ENCODE assay signal across 11 mouse cellular contexts in genomic region chr10:59380411-59380821, GRCm38 (mm10). TPM values are rescaled to one million over a fixed set of nuclear protein-coding genes. Genes with fewer than 3 reads are reported as not detected.
DNase-seq lines count a peak whose midpoint lies in the region; ATAC-seq and TF ChIP-seq lines count a peak whose summit lies in the region.
"Had no signal": no experiment of that assay in that cellular context is flagged by ENCODE, and none has a peak within 500 bp of the region (broad histone marks: within the 10 kb centered on the region; RNA-seq: fewer than 3 reads in every experiment).

No protein-coding gene starts in this region.

- DNase-seq in spleen, adult 2 months (ENCODE audit: low read depth in 1 of 2, low spot score in 2 of 2), result no peak
- DNase-seq in spleen, postnatal 4 days (ENCODE audit: low spot score in 2 of 2), result no peak
- peak; percentile 8 for DNase-seq in liver
- no peak for DNase-seq in stomach, postnatal 0 days (ENCODE audit: low spot score)
- no peak for DNase-seq in embryo, embryonic 10.5 days (ENCODE audit: low spot score)
- DNase-seq: kidney, postnatal 10 days; lung, postnatal 14 days; right cerebral cortex, postnatal 14 days had no signal

- no peak overlapping the region for H3K9ac ChIP-seq in stomach, postnatal 0 days (ENCODE audit: low read length)
- H3K9ac ChIP-seq in kidney, embryonic 15.5 days, result no peak overlapping the region
- H3K9ac ChIP-seq: hindbrain, embryonic 14.5 days had no signal

- peak overlapping the region; percentile 78 for H3K27ac ChIP-seq in spleen, adult 2 months (ENCODE audit: insufficient read depth, low read length)
- H3K27ac ChIP-seq in bone marrow, adult 2 months (ENCODE audit: control insufficient read depth, insufficient read depth, low read depth, low read length, poor library complexity), result 0 out of 2 replicates have a peak overlapping the region, but pooled peaks have one; percentile 1
- H3K27ac ChIP-seq in stomach, postnatal 0 days (replicated peaks), result no peak overlapping the region
- H3K27ac ChIP-seq in kidney, embryonic 15.5 days, result no peak overlapping the region
- H3K27ac ChIP-seq: hindbrain, embryonic 14.5 days had no signal

- TF ChIP-seq POLR2A in spleen, adult 2 months (IDR thresholded peaks at IDR 0.05; ENCODE audit: low read depth, low read length), result no peak
- no peak for TF ChIP-seq POLR2A in bone marrow, adult 2 months (IDR thresholded peaks at IDR 0.05; ENCODE audit: borderline replicate concordance, control insufficient read depth, low read depth, low read length)

- no peak overlapping the region for H3K4me2 ChIP-seq in stomach, postnatal 0 days (replicated peaks; ENCODE audit: low read depth)
- H3K4me2 ChIP-seq in kidney, embryonic 15.5 days, result no peak overlapping the region
- H3K4me2 ChIP-seq: hindbrain, embryonic 14.5 days had no signal

- peak; percentile 75 for ATAC-seq in stomach, postnatal 0 days (ENCODE audit: low FRiP score, low TSS enrichment)
- ATAC-seq in kidney, embryonic 15.5 days (replicated peaks; ENCODE audit: low FRiP score), result no peak

- H3K36me3 ChIP-seq in spleen, adult 2 months (ENCODE audit: control insufficient read depth, insufficient read depth, low read length), result no peaks in the 10 kb centered on the region
- no peaks in the 10 kb centered on the region for H3K36me3 ChIP-seq in stomach, postnatal 0 days (ENCODE audit: control insufficient read depth, insufficient read depth, low read length)
- H3K36me3 ChIP-seq in kidney, embryonic 15.5 days, result no peaks in the 10 kb centered on the region

- TF ChIP-seq EP300 in stomach, postnatal 0 days (optimal IDR thresholded peaks at IDR 0.05), result no peak

- H3K4me3 ChIP-seq in spleen, adult 2 months (ENCODE audit: extremely low read depth, insufficient read depth, insufficient read length), result no peak overlapping the region
- H3K4me3 ChIP-seq in bone marrow, adult 2 months (replicated peaks; ENCODE audit: control insufficient read depth, low read depth, low read length), result no peak overlapping the region
- no peak overlapping the region for H3K4me3 ChIP-seq in stomach, postnatal 0 days (ENCODE audit: low read depth, low read length)
- H3K4me3 ChIP-seq in kidney, embryonic 15.5 days (replicated peaks), result no peak overlapping the region

- H3K9me3 ChIP-seq in stomach, postnatal 0 days (ENCODE audit: control insufficient read depth, low read length), result no peaks in the 10 kb centered on the region
- H3K9me3 ChIP-seq in kidney, embryonic 15.5 days (replicated peaks), result no peaks in the 10 kb centered on the region

- WGBS in spleen, adult 2 months, result 58% methylated on average over 2 of the region's 2 CpGs
- WGBS in bone marrow, adult 2 months, result 56% methylated on average over 2 of the region's 2 CpGs
- WGBS in stomach, postnatal 0 days, result 53% methylated on average over 2 of the region's 2 CpGs
- WGBS in kidney, embryonic 15.5 days, result 86% methylated on average over 2 of the region's 2 CpGs

- TF ChIP-seq CTCF in spleen, adult 2 months (IDR thresholded peaks at IDR 0.05; ENCODE audit: extremely low read depth, insufficient read depth, insufficient read length, insufficient replicate concordance), result no peak
- no peak for TF ChIP-seq CTCF in bone marrow, adult 2 months (IDR thresholded peaks at IDR 0.05; ENCODE audit: control insufficient read depth, insufficient read depth, low read length)
- no peak for TF ChIP-seq CTCF in stomach, postnatal 0 days (IDR thresholded peaks at IDR 0.05; ENCODE audit: low read depth)

- no peaks in the 10 kb centered on the region for H3K27me3 ChIP-seq in spleen, adult 2 months (ENCODE audit: control insufficient read depth, insufficient read depth, low read length)
- no peaks in the 10 kb centered on the region for H3K27me3 ChIP-seq in stomach, postnatal 0 days (ENCODE audit: control insufficient read depth, insufficient read depth, low read length)
- H3K27me3 ChIP-seq in kidney, embryonic 15.5 days, result no peaks in the 10 kb centered on the region

- peaks cover 3% of the 10 kb centered on the region; the same call in 1 of the 2 replicates for H3K4me1 ChIP-seq in spleen, adult 2 months (ENCODE audit: control insufficient read depth, insufficient read depth, insufficient read length)
- H3K4me1 ChIP-seq in bone marrow, adult 2 months (ENCODE audit: control insufficient read depth, insufficient read depth, low read length), result peaks cover 3% of the 10 kb centered on the region
- H3K4me1 ChIP-seq in stomach, postnatal 0 days (replicated peaks; ENCODE audit: control insufficient read depth, insufficient read depth), result no peaks in the 10 kb centered on the region
- H3K4me1 ChIP-seq in kidney, embryonic 15.5 days, result no peaks in the 10 kb centered on the region

RNA-seq across cellular contexts. Expression of gene Gm10273, which starts 15.0 kb away (rescaled TPM):
- 1.7 and 2.5 TPM in 2 replicates for polyA plus RNA-seq in spleen, adult 2 months (2012; rRNA removed)
- 12.5 and 45.2 TPM in 2 replicates for polyA plus RNA-seq in bone marrow, adult 2 months (2011; ENCODE audit: insufficient read depth, insufficient read length, low replicate concordance, missing spikeins)
- polyA plus RNA-seq in stomach, postnatal 0 days (2015; fragmentation: Nextera tagmentation; extraction: Ambion mirVana), result 1.4 and 3.6 TPM in 2 replicates
- polyA plus RNA-seq in kidney, embryonic 15.5 days (2015; fragmentation: Nextera tagmentation; extraction: Ambion mirVana), result not detected in 2 replicates

RNA-seq across cellular contexts. Expression of gene Pla2g12b, which starts 23.0 kb away (rescaled TPM):
- polyA plus RNA-seq in spleen, adult 2 months (2012; rRNA removed), result not detected in 2 replicates
- not detected in 2 replicates for polyA plus RNA-seq in bone marrow, adult 2 months (2011; ENCODE audit: insufficient read depth, insufficient read length, low replicate concordance, missing spikeins)
- polyA plus RNA-seq in stomach, postnatal 0 days (2015; fragmentation: Nextera tagmentation; extraction: Ambion mirVana), result 34.6 and 38.5 TPM in 2 replicates
- 0.66 and 0.95 TPM in 2 replicates for polyA plus RNA-seq in kidney, embryonic 15.5 days (2015; fragmentation: Nextera tagmentation; extraction: Ambion mirVana)
- polyA plus RNA-seq: hindbrain, embryonic 14.5 days had no signal

RNA-seq across cellular contexts. Expression of gene P4ha1, which starts 57.3 kb away (rescaled TPM):
- 5.3 and 7.1 TPM in 2 replicates for polyA plus RNA-seq in spleen, adult 2 months (2012; rRNA removed)
- polyA plus RNA-seq in bone marrow, adult 2 months (2011; ENCODE audit: insufficient read depth, insufficient read length, low replicate concordance, missing spikeins), result 6.2 and 12.4 TPM in 2 replicates
- polyA plus RNA-seq in stomach, postnatal 0 days (2015; fragmentation: Nextera tagmentation; extraction: Ambion mirVana), result 13.9 and 17.9 TPM in 2 replicates
- polyA plus RNA-seq in kidney, embryonic 15.5 days (2015; fragmentation: Nextera tagmentation; extraction: Ambion mirVana), result 68.4 TPM in 2 replicates

Comparison
In these comparisons a context has a peak if more than half of its experiments do, and no peak if none do; other contexts are left out.
1. H3K27ac ChIP-seq: peak in spleen, adult 2 months (single experiment) and bone marrow, adult 2 months (single experiment); none in stomach, postnatal 0 days (single experiment) and kidney, embryonic 15.5 days (single experiment).
2. RNA of gene Pla2g12b, which starts 23.0 kb away (polyA plus RNA-seq): 34.6 to 38.5 TPM in stomach, postnatal 0 days; not detected in bone marrow, adult 2 months, 0.66 to 0.95 TPM in kidney, embryonic 15.5 days and not detected in spleen, adult 2 months; every median in the first group is over 10 times any median in the second.